Mouse (Mus musculus): ENCODE results near the gene Zfp592.

GRCm38 (mm10) chr7:80972082-80972481 is 21.4 kb upstream of the Zfp592 start:
- TF ChIP-seq GATA1 (IDR thresholded peaks at IDR 0.05; ENCODE audit: low read length) (no peak), TAL1 (IDR thresholded peaks at IDR 0.05; ENCODE audit: low read length) (no peak)
